Mouse (Mus musculus) liver, embryonic 14.5 days (tissue): ENCODE results near the gene Slc44a5.

Experiments
- CTCF ChIP-seq: IDR thresholded peaks from 2 replicates; pipeline ENCODE4 v1.5.1; 2016; ENCODE audit warnings: antibody characterized with exemption, low read depth, control low read depth
- EP300 ChIP-seq: IDR thresholded peaks from 2 replicates; pipeline ENCODE4 v1.6.1; 2016; ENCODE audit warnings: antibody characterized with exemption, low read depth

- no peak for TF ChIP-seq CTCF
- no peak for TF ChIP-seq EP300
Observed at GRCm38 (mm10) chr3:154208479-154208878, 235.2 kb downstream of the Slc44a5 start.
